Mouse (Mus musculus) heart, embryonic 11.5 days (tissue): ENCODE measurements around the gene Zfp768. TPM values are rescaled to one million over a fixed set of nuclear protein-coding genes. Genes with fewer than 3 reads are reported as not detected.
A peak's percentile ranks its signal among the peaks of the same experiment; 100 is the strongest.
"Not testable (repeated sequence)": the region's sequence is repeated elsewhere in the genome, so short reads cannot be mapped to it uniquely, and the experiment has no call there.

Experiments
- ATAC-seq: fragments of 200-750 bp; cut with Nextera tagmentation; replicated peaks from 2 replicates; pipeline ENCODE4 v1.8.0; 2017; ENCODE audit warnings: moderate library complexity; ENCODE audit not compliant: insufficient number of reproducible peaks, low FRiP score, low TSS enrichment
- H3K27ac ChIP-seq: fragments of 300-500 bp; sonication (generic); 2 replicates; pipeline ENCODE4 v1.5.1; 2014; ENCODE audit warnings: mild to moderate bottlenecking, low read depth, low read length
- H3K27me3 ChIP-seq: fragments of 300-500 bp; sonication (generic); 2 replicates; pipeline ENCODE4 v1.6.1; 2014; ENCODE audit warnings: mild to moderate bottlenecking, low read length, mixed read lengths; ENCODE audit not compliant: control insufficient read depth, insufficient read depth
- H3K36me3 ChIP-seq: fragments of 300-500 bp; sonication (generic); 2 replicates; pipeline ENCODE4 v1.6.1; 2014; ENCODE audit warnings: mild to moderate bottlenecking, low read length, moderate library complexity, mixed read lengths; ENCODE audit not compliant: control insufficient read depth, insufficient read depth
- H3K4me1 ChIP-seq: fragments of 300-500 bp; sonication (generic); 2 replicates; pipeline ENCODE4 v1.6.1; 2014; ENCODE audit warnings: low read length; ENCODE audit not compliant: control insufficient read depth, insufficient read depth
- H3K4me2 ChIP-seq: fragments of 300-500 bp; sonication (generic); 2 replicates; pipeline ENCODE4 v1.6.1; 2014; ENCODE audit warnings: mild to moderate bottlenecking, moderate library complexity
- H3K4me3 ChIP-seq: fragments of 300-500 bp; sonication (generic); 2 replicates; pipeline ENCODE4 v1.5.1; 2014; ENCODE audit warnings: low read depth, low read length
- H3K9ac ChIP-seq: fragments of 300-500 bp; sonication (generic); 2 replicates; pipeline ENCODE4 v1.6.1; 2014; ENCODE audit warnings: mild to moderate bottlenecking, low read depth, low read length, moderate library complexity
- H3K9me3 ChIP-seq: fragments of 300-500 bp; sonication (generic); replicated peaks from 2 replicates; pipeline ENCODE4 v1.6.1; 2016; ENCODE audit warnings: low read length; ENCODE audit not compliant: control insufficient read depth
- WGBS: fragments of 180-500 bp; shearing (Covaris S2); extraction: QIAGEN DNeasy Blood & Tissue Kit; methylation state at CpG from one replicate; pipeline ENCODE4 v1.1.7; 2014; ENCODE audit not compliant: insufficient replicate concordance; 5-methylcytosine and 5-hydroxymethylcytosine counted together
- polyA plus RNA-seq: library from polyadenylated mRNA; unstranded; fragments of >200 nt; fragmentation: Nextera tagmentation; extraction: Ambion mirVana; gene quantifications from 2 replicates; pipeline ENCODE4 v1.2.1, GENCODE M21; 2014

The Zfp768 gene
- polyA plus RNA-seq, 1 experiment from 2014 or later = 4.7 TPM

DNA sequence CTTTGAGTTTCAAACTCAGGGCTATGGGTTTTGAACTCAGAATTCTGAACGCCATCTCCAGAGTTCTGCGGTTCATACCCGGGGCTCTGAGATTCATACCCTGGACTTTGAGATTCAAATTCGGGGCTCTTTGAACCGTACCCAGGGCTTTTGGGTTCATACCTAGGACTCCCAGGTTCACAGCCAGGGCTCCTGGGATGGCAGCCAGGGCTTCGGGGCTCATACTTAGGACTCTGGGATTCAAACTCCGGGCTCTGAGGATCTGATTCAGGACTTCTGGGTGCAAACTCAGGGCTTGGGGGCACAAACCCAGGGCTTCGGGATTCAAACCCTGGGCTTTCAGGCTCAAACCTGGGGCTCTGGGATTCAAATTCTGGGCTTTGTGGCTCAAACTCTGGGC, 1.0 kb downstream of the Zfp768 start:
- H3K36me3 ChIP-seq = peaks cover 12% of the 10 kb centered on the region
- ATAC-seq = no peak
- H3K27ac ChIP-seq = no peak overlapping the region
- H3K4me3 ChIP-seq = peak overlapping the region; percentile 92
- H3K4me2 ChIP-seq = peak overlapping the region; percentile 89
- no peaks in the 10 kb centered on the region for H3K9me3 ChIP-seq
- 88% methylated on average over 8 of the region's 8 CpGs for WGBS
- peaks cover 14% of the 10 kb centered on the region for H3K4me1 ChIP-seq
- H3K27me3 ChIP-seq = no peaks in the 10 kb centered on the region
- H3K9ac ChIP-seq = peak overlapping the region; percentile 97

DNA sequence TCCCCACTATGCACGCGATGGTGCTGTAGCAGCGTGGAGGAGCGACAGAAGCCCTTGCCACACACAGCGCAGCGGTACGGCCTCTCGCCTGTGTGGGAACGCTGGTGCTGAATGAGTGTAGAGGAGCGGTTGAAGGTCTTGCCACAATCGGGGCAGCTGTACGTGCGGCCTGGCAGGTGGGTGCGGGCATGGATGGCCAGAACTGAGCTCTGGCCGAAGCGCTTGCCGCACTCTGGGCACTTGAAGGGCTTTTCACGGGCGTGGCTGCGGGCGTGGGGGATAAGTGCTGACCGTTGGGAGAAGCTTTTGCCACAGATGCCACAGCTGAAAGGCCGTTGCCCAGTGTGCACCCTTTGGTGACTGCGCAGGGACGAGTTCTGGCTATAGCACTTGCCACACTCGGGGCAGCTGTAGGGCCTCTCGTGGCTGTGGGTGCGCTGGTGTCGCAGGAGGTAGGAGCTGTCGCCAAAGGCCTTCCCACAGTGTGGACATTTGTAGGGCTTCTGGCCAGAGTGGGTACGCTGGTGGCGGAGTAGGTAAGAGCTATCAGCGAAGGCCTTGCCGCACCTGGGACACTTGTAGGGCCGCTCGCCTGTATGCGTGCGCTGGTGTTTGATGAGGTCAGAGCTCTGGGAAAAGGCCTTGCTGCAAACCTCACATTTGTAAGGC, 1.9 kb downstream of the Zfp768 start:
- H3K36me3 ChIP-seq = peaks cover 12% of the 10 kb centered on the region
- 92% methylated on average over 38 of the region's 38 CpGs for WGBS
- no peak overlapping the region; the same call in 1 of the 2 replicates for H3K4me3 ChIP-seq
- H3K9ac ChIP-seq = 0 out of 2 replicates have a peak overlapping the region, but pooled peaks have one; percentile 34
- H3K27ac ChIP-seq = no peak overlapping the region
- no peaks in the 10 kb centered on the region for H3K27me3 ChIP-seq
- H3K9me3 ChIP-seq = no peaks in the 10 kb centered on the region
- H3K4me1 ChIP-seq = peaks cover 14% of the 10 kb centered on the region
- 0 out of 2 replicates have a peak overlapping the region, but pooled peaks have one; percentile 11 for H3K4me2 ChIP-seq
- ATAC-seq = no peak

DNA sequence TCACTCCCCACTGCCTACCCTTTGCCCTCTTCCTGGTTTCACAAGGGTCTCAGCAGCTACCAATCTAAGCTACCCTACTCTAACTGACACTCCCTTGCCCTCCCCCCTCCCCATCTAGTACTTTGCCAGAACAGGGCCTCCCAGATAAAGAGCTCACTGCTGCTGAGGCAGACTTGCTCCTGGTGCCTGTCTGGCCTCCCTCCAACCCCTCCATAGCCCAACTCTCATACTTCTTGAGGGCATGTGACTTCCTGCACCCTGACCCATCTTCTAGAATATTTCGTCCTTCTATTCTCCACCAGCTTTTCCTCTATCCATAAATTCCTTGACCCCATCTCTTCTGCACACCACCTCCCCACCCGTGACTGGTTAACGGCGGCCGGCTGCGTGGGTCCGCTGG, 2.5 kb downstream of the Zfp768 start:
- Histone ChIP-seq H3K36me3 (peaks cover 12% of the 10 kb centered on the region), H3K4me2 (0 out of 2 replicates have a peak overlapping the region, but pooled peaks have one; percentile 11), H3K9me3 (no peaks in the 10 kb centered on the region), H3K27me3 (no peaks in the 10 kb centered on the region), H3K27ac (no peak overlapping the region), H3K4me1 (peaks cover 14% of the 10 kb centered on the region), H3K9ac (0 out of 2 replicates have a peak overlapping the region, but pooled peaks have one; percentile 34), H3K4me3 (no peak overlapping the region)
- ATAC-seq = no peak
- WGBS = 91% methylated on average over 7 of the region's 7 CpGs

DNA sequence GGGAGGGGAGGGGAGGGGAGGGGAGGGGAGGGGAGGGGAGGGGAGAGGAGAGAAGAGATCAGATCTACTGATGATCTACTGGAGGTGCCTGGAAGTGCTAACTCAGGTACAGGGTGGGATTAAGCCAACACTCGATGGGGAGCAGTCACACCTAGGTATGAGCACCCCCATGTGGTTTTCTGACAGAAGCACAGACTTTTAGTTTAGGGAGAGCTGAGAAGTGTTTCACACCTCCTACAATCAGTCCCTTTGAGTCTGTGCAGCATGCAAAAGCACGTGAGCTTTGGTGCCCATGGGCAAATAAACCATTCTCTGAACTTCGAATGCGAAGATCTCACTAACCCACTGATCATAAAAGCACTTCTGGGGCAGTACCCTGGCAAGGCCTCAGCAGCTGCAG, 3.1 kb downstream of the Zfp768 start:
- Histone ChIP-seq H3K36me3 (peaks cover 12% of the 10 kb centered on the region), H3K9ac (no peak overlapping the region), H3K4me2 (no peak overlapping the region), H3K27me3 (no peaks in the 10 kb centered on the region), H3K9me3 (no peaks in the 10 kb centered on the region), H3K4me3 (no peak overlapping the region), H3K27ac (no peak overlapping the region), H3K4me1 (peaks cover 14% of the 10 kb centered on the region)
- ATAC-seq = no peak
- WGBS = 50% methylated on average over 4 of the region's 4 CpGs

DNA sequence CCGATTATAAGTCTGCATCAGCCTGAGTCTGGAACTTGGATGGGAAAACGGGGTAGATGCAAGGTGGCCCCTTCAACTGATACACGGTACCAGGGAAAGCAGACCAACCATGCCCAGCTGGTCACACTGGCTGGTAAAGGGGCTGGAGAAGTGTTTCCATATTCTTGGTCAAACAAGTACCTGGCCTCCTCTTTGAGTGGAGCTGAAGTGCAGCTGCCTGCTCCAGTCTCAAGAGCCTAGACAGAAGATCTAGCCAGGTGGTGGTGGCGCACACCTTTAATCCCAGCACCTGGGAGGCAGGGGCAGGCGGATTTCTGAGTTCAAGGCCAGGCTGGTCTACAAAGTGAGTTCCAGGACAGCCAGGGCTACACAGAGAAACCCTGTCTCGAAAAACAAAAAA, 3.5 kb downstream of the Zfp768 start:
- not testable (repeated sequence) for H3K9me3 ChIP-seq, H3K9ac ChIP-seq, H3K27me3 ChIP-seq, H3K4me3 ChIP-seq, H3K27ac ChIP-seq, H3K4me2 ChIP-seq, ATAC-seq
- H3K4me1 ChIP-seq = peaks cover 14% of the 10 kb centered on the region
- 82% methylated on average over 6 of the region's 6 CpGs for WGBS
- H3K36me3 ChIP-seq = peaks cover 12% of the 10 kb centered on the region

DNA sequence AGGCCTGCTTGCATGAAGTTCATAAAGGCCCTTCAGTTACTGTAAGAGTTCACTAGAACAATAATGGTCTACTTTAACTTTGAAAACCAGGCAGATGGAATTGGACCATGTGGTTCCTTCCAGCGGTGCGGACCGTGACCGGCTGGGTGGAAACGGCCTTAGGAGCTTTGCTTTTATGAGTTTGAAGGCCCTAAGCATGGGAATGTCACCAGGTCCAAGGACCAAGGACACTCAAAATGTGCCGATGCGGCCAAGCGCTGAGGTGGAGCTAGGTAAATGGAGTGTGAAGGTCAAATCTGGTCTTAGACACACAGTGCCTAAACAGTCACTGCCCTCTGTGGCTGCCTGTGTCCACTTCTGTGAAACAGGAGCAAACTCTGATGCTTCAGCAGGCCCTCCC, 4.0 kb downstream of the Zfp768 start:
- Histone ChIP-seq H3K4me3 (no peak overlapping the region), H3K9me3 (no peaks in the 10 kb centered on the region), H3K4me2 (no peak overlapping the region), H3K4me1 (peaks cover 14% of the 10 kb centered on the region), H3K9ac (no peak overlapping the region), H3K27me3 (no peaks in the 10 kb centered on the region), H3K27ac (no peak overlapping the region), H3K36me3 (peaks cover 12% of the 10 kb centered on the region)
- no peak for ATAC-seq
- WGBS = 93% methylated on average over 8 of the region's 8 CpGs

DNA sequence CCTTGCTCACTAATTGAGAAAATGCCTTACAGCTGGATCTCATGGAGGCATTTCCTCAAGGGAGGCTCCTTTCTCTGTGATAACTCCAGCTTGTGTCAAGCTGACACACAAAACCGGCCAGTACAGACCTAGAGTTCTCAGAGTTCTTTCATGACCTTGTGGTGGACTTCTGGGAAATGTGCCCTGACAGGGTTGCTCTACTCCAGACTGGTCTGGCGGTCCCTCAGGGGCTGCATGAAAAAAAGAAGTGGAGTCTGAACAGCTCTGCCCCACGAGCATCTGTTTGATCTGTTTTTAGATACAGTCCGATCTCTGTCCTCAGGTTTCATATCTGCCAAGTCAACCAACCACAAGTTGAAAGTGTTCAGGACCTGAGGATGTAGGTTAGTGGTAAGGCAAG, 7.8 kb downstream of the Zfp768 start:
- 57% methylated on average over 4 of the region's 4 CpGs for WGBS
- no peak overlapping the region for H3K27ac ChIP-seq
- H3K4me2 ChIP-seq = no peak overlapping the region
- no peaks in the 10 kb centered on the region for H3K9me3 ChIP-seq
- no peak overlapping the region for H3K9ac ChIP-seq
- H3K27me3 ChIP-seq = no peaks in the 10 kb centered on the region
- peaks cover 1% of the 10 kb centered on the region; the same call in 1 of the 2 replicates for H3K36me3 ChIP-seq
- no peak overlapping the region for H3K4me3 ChIP-seq
- ATAC-seq = no peak
- no peaks in the 10 kb centered on the region for H3K4me1 ChIP-seq

DNA sequence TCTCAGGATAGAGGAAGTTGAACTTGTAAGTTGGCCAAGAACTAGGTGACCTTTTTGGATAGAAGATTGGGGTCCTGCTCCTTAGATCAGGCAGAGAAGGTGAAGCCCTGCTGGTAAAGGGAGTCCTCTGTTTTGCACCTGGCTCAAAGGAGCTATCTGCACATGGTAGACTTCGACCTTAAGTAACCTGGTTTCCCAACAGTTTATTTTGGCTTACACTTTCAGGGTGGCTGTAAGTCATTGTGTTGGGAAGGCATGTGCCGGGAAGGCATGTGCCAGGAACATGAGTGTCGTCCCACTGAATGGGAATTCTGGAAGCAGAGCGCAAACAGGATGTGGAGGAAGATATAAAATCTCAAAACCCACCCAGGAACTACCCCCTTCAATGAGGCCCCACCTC, 9.8 kb downstream of the Zfp768 start:
- no peaks in the 10 kb centered on the region for H3K4me1 ChIP-seq
- no peaks in the 10 kb centered on the region for H3K27me3 ChIP-seq
- no peak for ATAC-seq
- no peak overlapping the region for H3K27ac ChIP-seq
- no peaks in the 10 kb centered on the region for H3K36me3 ChIP-seq
- H3K4me3 ChIP-seq = no peak overlapping the region
- no peaks in the 10 kb centered on the region for H3K9me3 ChIP-seq
- WGBS = 77% methylated on average over 4 of the region's 4 CpGs
- H3K4me2 ChIP-seq = no peak overlapping the region
- no peak overlapping the region for H3K9ac ChIP-seq

DNA sequence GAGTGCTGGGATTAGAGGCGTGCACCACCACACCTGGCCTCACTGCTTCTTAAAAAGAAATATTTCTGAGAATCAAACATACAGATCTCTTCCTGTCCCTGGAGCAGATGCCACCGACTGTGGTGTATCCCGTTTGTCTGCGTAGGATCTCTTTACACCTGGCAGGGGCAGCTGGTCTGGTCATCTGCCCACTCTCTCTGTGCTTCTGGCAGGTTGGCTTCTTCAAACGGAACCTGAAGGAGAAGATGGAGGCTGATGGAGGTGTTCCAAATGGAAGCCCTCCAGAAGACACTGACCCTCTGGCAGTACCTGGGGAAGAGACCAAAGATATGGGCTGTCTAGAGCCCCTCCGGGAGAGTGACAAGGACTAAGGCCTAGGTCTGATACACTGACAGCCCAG, 12.1 kb downstream of the Zfp768 start:
- WGBS = 78% methylated on average over 6 of the region's 6 CpGs
- no peaks in the 10 kb centered on the region for H3K36me3 ChIP-seq
- H3K27me3 ChIP-seq = no peaks in the 10 kb centered on the region
- no peak overlapping the region for H3K4me3 ChIP-seq
- no peak overlapping the region for H3K4me2 ChIP-seq
- no peaks in the 10 kb centered on the region for H3K4me1 ChIP-seq
- H3K9ac ChIP-seq = no peak overlapping the region
- no peak for ATAC-seq
- H3K9me3 ChIP-seq = no peaks in the 10 kb centered on the region
- H3K27ac ChIP-seq = no peak overlapping the region
